Comparison of ENCODE assay signal across 9 mouse cellular contexts in genomic region chr3:121306641-121307040, GRCm38 (mm10). TPM values are rescaled to one million over a fixed set of nuclear protein-coding genes. Genes with fewer than 3 reads are reported as not detected.
DNase-seq lines count a peak whose midpoint lies in the region; ATAC-seq and TF ChIP-seq lines count a peak whose summit lies in the region.
"Had no signal": no experiment of that assay in that cellular context is flagged by ENCODE, and none has a peak within 500 bp of the region (broad histone marks: within the 10 kb centered on the region; RNA-seq: fewer than 3 reads in every experiment).

No protein-coding gene starts in this region.

- intact Hi-C loops in left cerebral cortex, postnatal 4 days (cut with DNase I) = loop anchor here (5.0 kb wide), 3 partner anchors 121 to 431 kb away; partner anchors contain the start of gene Cnn3

- H3K4me3 ChIP-seq in cerebellum, adult 2 months (replicated peaks; ENCODE audit: insufficient read depth, low read depth, low read length) = no peak overlapping the region
- H3K4me3 ChIP-seq: limb, embryonic 12.5 days had no signal

- H3K4me1 ChIP-seq in cerebellum, adult 2 months (ENCODE audit: control insufficient read depth, insufficient read depth, low read length) = no peaks in the 10 kb centered on the region

- no peak for TF ChIP-seq POLR2A in cerebellum, adult 2 months (IDR thresholded peaks at IDR 0.05; ENCODE audit: borderline replicate concordance, insufficient read depth, low read length)

- 73% methylated on average over 7 of the region's 7 CpGs for WGBS in cerebellum, adult 2 months

- in situ Hi-C loops in Patski (cut with MboI; ENCODE audit: low pct_unique_long_range_greater_than_20kb) = loop anchor here (5.0 to 10.0 kb wide), 2 partner anchors 431 to 458 kb away; no protein-coding TSS in a partner anchor

- CTCF ChIA-PET in Patski (lab: Charles Lee) = interaction anchor here (0.7 to 10.3 kb wide), 11 partner anchors 10 to 229 kb away, joined by 3 to 151 read pairs (median 4); no protein-coding TSS in a partner anchor

- POLR2A ChIA-PET in Patski (lab: Charles Lee) = no interaction called here

- ATAC-seq in Patski = peak; percentile 60

- H3K27ac ChIP-seq in cerebellum, adult 2 months (ENCODE audit: insufficient read depth, low read length) = no peak overlapping the region
- H3K27ac ChIP-seq: limb, embryonic 12.5 days had no signal

- peak; percentile 32; the same call in 1 of the 2 replicates for TF ChIP-seq CTCF in cerebellum, adult 2 months (IDR thresholded peaks at IDR 0.05; ENCODE audit: borderline replicate concordance, insufficient read depth, low read depth, low read length)
- TF ChIP-seq CTCF in Patski (IDR thresholded peaks at IDR 0.05) = peak; percentile 85

- H3K27me3 ChIP-seq in cerebellum, adult 2 months (ENCODE audit: control insufficient read depth, insufficient read depth, low read length) = no peaks in the 10 kb centered on the region
- no peaks in the 10 kb centered on the region for H3K27me3 ChIP-seq in Patski
- H3K27me3 ChIP-seq: limb, embryonic 12.5 days had no signal

- DNase-seq in cerebellum, adult 2 months = no peak
- no peak for DNase-seq in cerebellum, adult 8-10 months
- peak; percentile 21 for DNase-seq in left cerebral cortex, postnatal 4 days
- no peak for DNase-seq in left cerebral cortex, adult 11 months (ENCODE audit: low spot score)
- no peak for DNase-seq in Patski (ENCODE audit: low read depth, low spot score)
- peak; percentile 31 for DNase-seq in lung, postnatal 10 days
- no peak for DNase-seq in adrenal gland, postnatal 4 days (ENCODE audit: low spot score in 2 of 2)
- DNase-seq in urinary bladder, postnatal 25 days (ENCODE audit: low spot score) = no peak

RNA-seq across cellular contexts. Expression of gene Alg14, which starts 15.1 kb away (rescaled TPM):
- 24.6 and 27.1 TPM in 2 replicates for polyA plus RNA-seq in cerebellum, adult 2 months (2012; rRNA removed)
- total RNA-seq in left cerebral cortex, postnatal 4 days (2021) = 10 to 100 TPM; 17.9 to 22.0 TPM
- polyA plus RNA-seq in Patski (2021) = 53.5 TPM
- total RNA-seq in adrenal gland, postnatal 4 days (2021) = 10 to 100 TPM; 27.6 to 31.0 TPM

RNA-seq across cellular contexts. Expression of gene Tmem56, which starts 23.7 kb away (rescaled TPM):
- 31.2 and 35.4 TPM in 2 replicates for polyA plus RNA-seq in cerebellum, adult 2 months (2012; rRNA removed)
- total RNA-seq in left cerebral cortex, postnatal 4 days (2021) = 10 to 100 TPM; 17.2 to 19.2 TPM
- 0.10 TPM for polyA plus RNA-seq in Patski (2021)
- 10 to 100 TPM; 19.4 to 22.0 TPM for total RNA-seq in adrenal gland, postnatal 4 days (2021)

Comparison
In these comparisons a context has a peak if more than half of its experiments do, and no peak if none do; other contexts are left out.
1. DNase-seq: peak in left cerebral cortex, postnatal 4 days (single experiment) and lung, postnatal 10 days (single experiment); none in cerebellum, adult 2 months (0 of 2), cerebellum, adult 8-10 months (single experiment), left cerebral cortex, adult 11 months (single experiment), Patski (single experiment), adrenal gland, postnatal 4 days (0 of 2) and urinary bladder, postnatal 25 days (single experiment).